Mouse (Mus musculus): ENCODE data around the gene Rtn4r.
"Not testable (repeated sequence)": the region's sequence is repeated elsewhere in the genome, so short reads cannot be mapped to it uniquely, and the experiment has no call there.

Rtn4r gene

DNA sequence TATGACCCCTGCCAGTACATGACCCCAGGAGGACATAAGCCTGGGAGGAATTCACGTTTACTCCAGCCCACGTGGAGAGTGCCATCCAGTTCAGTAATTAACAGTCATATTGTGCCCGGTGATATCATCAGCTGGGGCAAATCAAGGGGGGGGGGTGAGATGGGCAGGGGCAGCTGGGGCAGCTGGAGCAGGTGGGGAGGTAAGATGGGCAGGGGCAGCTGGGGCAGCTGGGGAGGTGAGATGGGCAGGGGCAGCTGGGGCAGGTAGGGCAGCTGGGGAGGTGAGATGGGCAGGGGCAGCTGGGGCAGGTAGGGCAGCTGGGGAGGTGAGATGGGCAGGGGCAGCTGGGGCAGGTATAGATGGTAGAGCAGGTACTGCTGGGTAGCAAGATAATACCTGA is 68.1 kb downstream of the Rtn4r start:
- DNase-seq, result not testable (repeated sequence)

DNA sequence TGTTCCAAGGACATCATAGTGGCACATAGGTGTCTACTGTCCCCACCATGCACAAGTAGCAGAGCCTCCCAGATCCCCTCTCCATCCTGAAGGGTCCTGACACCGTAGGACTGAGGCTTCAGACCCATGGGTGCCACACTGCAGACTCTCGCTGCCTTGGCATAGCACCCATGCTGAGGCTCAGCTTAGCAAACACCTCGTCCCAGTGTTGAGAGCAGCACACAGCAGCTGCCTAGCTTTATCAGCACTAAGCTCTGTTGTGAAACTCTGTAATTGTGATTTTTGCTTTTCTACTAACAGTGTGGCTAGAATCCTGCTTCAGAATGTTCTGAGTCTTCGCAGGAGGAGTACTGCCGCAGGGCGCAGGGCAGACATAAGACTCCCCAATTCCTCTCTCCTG is 70.4 kb downstream of the Rtn4r start:
- no peak for DNase-seq

DNA sequence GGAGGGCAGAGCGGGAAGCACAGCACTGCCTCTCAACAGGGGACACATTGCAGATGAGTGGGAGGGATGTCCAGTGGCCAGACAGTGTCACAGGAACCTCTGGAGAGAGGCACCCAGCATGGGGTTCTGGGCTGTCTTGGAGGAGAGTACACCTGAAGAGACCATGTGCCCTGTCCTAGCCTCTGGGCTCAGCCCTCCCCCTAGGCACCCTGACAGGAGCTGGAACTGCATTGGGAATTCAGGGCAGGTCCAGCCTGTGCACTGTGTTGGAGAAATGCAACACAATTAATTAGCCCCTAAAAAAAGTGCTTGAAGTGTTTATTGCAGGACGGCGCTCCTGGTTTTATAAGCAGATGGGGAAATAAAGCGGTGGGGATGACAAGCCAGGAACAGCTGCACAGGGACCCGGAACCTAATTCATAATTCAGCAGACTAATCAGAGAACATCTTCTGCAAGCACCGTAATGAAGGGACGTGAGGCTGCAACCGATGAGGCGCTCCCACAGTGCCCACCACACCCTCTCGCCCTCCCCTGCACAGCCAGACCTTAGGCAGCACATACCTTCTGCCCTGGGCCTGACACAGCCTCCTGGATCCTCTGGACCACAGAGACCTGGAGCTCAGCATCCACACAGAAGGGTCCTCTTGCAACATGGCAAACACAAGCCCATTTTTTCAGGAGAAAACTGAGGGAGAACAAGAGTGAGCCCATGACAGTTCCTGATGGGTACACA is 71.1 kb downstream of the Rtn4r start:
- no peak for DNase-seq

DNA sequence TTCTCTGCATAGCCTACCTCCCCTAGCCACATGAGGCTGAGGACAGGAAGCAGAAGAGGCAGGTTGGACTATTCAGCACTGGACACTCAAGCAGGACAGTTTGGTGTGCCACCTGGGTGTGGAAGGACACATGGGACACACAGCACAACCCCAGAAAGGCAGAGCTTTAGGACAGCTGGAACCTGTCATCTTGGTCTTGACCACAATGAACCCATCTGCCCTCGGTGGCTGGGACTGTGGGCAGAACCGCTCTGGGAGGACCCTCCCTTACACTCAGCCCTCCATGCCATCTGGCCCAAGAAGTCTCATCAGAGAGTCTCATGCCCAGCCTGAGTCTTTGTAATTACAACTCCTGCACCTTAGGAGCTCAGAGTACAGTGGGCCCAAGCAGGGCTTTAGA is 72.6 kb downstream of the Rtn4r start:
- DNase-seq, result no peak

DNA sequence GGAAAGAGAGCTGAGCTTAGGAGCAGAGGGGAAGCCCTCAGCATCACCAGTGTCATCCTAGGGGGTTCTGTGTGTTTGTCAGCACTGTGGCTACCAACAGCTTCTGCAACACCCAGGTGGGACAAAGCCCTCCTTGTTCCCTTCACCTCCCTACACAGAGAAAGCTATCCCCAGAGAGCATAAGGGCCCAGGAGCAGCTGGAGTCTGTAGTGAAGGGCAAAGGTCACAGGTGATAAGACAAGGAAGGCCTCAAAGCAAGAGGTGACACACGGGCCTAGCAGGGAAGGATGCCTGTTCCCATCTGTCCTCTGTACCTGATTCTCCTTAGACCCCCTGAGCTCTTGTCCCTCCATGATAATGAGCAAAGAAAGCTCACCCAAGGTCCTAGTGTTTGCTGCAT is 74.2 kb downstream of the Rtn4r start:
- DNase-seq, result no peak
